9 mouse cellular contexts compared by ENCODE assay signal in the genomic region with DNA sequence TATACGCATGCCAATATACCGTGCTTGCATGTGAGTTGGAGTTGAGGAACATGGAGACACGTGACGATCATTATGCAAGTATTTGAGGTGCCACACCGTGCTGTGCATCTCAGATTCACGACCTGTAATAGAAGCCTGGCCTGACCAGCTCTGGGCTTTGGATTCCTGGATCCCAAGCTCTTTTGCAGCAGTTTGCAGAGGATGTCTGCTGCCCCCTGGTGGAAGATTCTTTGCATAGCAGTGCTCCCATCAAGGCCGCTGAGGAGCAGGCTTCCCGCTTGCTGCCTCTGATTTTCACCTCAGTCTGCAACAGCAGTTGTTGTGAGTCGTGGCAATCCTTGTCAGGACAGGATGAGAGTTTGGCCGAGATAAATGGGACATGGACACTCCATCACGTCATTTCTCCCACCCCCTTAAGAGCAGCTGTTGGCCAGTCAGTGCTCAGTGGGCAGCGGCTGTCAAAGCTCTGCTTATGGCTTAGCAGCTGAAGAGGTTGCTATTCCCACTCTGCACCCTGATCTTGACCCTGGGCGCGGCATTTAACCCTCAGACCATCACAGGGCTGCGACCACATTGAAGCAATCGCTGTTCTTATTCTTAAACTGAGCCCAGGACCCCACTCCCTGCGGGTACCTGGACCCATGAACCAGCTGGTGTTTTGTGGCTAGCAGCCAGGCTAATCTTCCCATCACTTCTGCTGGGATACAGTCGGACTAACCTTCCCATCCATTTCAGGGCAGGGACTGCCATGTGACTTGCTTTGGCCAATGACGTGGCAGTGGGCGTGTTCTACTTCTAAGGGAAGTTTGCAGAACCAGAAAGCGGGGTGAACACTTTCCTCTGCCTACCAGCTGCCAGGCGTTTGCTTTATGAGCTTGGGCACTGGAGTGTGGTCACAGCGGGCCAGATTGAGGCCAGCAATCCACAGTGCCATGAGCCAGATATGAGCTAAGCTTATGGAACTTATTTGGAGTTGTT.
A peak's percentile ranks its signal among the peaks of the same experiment; 100 is the strongest.
DNase-seq lines count a peak whose midpoint lies in the region; ATAC-seq and TF ChIP-seq lines count a peak whose summit lies in the region.
"Had no signal": no experiment of that assay in that cellular context is flagged by ENCODE, and none has a peak within 500 bp of the region (broad histone marks: within the 10 kb centered on the region; RNA-seq: fewer than 3 reads in every experiment).

No protein-coding gene starts in this region.

- H3K9ac ChIP-seq in embryonic facial prominence, embryonic 11.5 days (replicated peaks; ENCODE audit: low read length) = no peak overlapping the region
- H3K9ac ChIP-seq in midbrain, embryonic 13.5 days (replicated peaks) = no peak overlapping the region

- DNase-seq in 3134 (ENCODE audit: extremely low read depth, insufficient read length, low spot score) = peak; percentile 39
- DNase-seq in adrenal gland, postnatal 14 days = peak; percentile 88
- peak; percentile 92 for DNase-seq in embryonic facial prominence, embryonic 11.5 days (ENCODE audit: low spot score)
- DNase-seq in kidney, adult 11 months = peak; percentile 67
- peak; percentile 86 to 89 for DNase-seq in left cerebral cortex, postnatal 36 days (ENCODE audit: low spot score in 2 of 2)

- 9% methylated on average over 23 of the region's 23 CpGs for WGBS in embryonic facial prominence, embryonic 11.5 days
- 9% methylated on average over 23 of the region's 23 CpGs for WGBS in midbrain, embryonic 13.5 days
- 14% methylated on average over 23 of the region's 23 CpGs for WGBS in small intestine, adult 2 months

- no peaks in the 10 kb centered on the region for H3K9me3 ChIP-seq in embryonic facial prominence, embryonic 11.5 days (replicated peaks; ENCODE audit: control insufficient read depth, low read length)
- no peaks in the 10 kb centered on the region for H3K9me3 ChIP-seq in midbrain, embryonic 13.5 days

- TF ChIP-seq CTCF in small intestine, adult 2 months (IDR thresholded peaks at IDR 0.05; ENCODE audit: extremely low read depth, insufficient read length, insufficient replicate concordance, low read depth, low read length) = peak; percentile 93

- intact Hi-C loops in left cerebral cortex, postnatal 36 days (cut with DNase I) = loop anchor here (2.0 to 5.0 kb wide), 5 partner anchors 92 to 316 kb away; no protein-coding TSS in a partner anchor

- 0 out of 2 replicates have a peak, but pooled peaks have one; percentile 26 for ATAC-seq in embryonic facial prominence, embryonic 11.5 days (replicated peaks; ENCODE audit: insufficient number of reproducible peaks, low FRiP score, low TSS enrichment, low read depth)
- ATAC-seq in granulocyte monocyte progenitor cell, adult 5-6 weeks (replicated peaks; ENCODE audit: poor library complexity, severe bottlenecking) = peak; percentile 43
- ATAC-seq in midbrain, embryonic 13.5 days = peak; percentile 62

- no peaks in the 10 kb centered on the region for H3K4me1 ChIP-seq in embryonic facial prominence, embryonic 11.5 days (ENCODE audit: control insufficient read depth, insufficient read depth, low read length)
- peaks cover 54% of the 10 kb centered on the region for H3K4me1 ChIP-seq in midbrain, embryonic 13.5 days (replicated peaks)
- H3K4me1 ChIP-seq in small intestine, adult 2 months (ENCODE audit: control insufficient read depth, insufficient read depth, insufficient read length, low read length) = no peaks in the 10 kb centered on the region

- no peak for TF ChIP-seq POLR2A in small intestine, adult 2 months (IDR thresholded peaks at IDR 0.05; ENCODE audit: low read depth, low read length)

- no peak overlapping the region for H3K27ac ChIP-seq in embryonic facial prominence, embryonic 11.5 days (replicated peaks; ENCODE audit: low read depth, low read length)
- peak overlapping the region; percentile 49 for H3K27ac ChIP-seq in midbrain, embryonic 13.5 days
- no peak overlapping the region for H3K27ac ChIP-seq in small intestine, adult 2 months (ENCODE audit: insufficient read depth, low read depth, low read length)

- H3K27me3 ChIP-seq in embryonic facial prominence, embryonic 11.5 days (ENCODE audit: control insufficient read depth, insufficient read depth, low read length) = no peaks in the 10 kb centered on the region
- 0 out of 2 replicates have a peak, but pooled peaks cover 2% of the 10 kb centered on the region for H3K27me3 ChIP-seq in midbrain, embryonic 13.5 days
- no peaks in the 10 kb centered on the region for H3K27me3 ChIP-seq in small intestine, adult 2 months (ENCODE audit: control insufficient read depth, insufficient read depth, low read length)

- H3K36me3 ChIP-seq in embryonic facial prominence, embryonic 11.5 days (replicated peaks; ENCODE audit: control insufficient read depth, insufficient read depth, low read depth, low read length) = no peaks in the 10 kb centered on the region
- no peaks in the 10 kb centered on the region for H3K36me3 ChIP-seq in midbrain, embryonic 13.5 days
- no peaks in the 10 kb centered on the region for H3K36me3 ChIP-seq in small intestine, adult 2 months (ENCODE audit: control insufficient read depth, insufficient read depth, low read length)
- H3K36me3 ChIP-seq: G1E had no signal

- no peak overlapping the region for H3K4me3 ChIP-seq in embryonic facial prominence, embryonic 11.5 days (ENCODE audit: low read depth, low read length)
- 0 out of 2 replicates have a peak overlapping the region, but pooled peaks have one; percentile 9 for H3K4me3 ChIP-seq in midbrain, embryonic 13.5 days (replicated peaks)
- H3K4me3 ChIP-seq in small intestine, adult 2 months (ENCODE audit: low read depth, low read length) = no peak overlapping the region; the same call in 1 of the 2 replicates

- peak overlapping the region; percentile 1 for H3K4me2 ChIP-seq in embryonic facial prominence, embryonic 11.5 days (ENCODE audit: low read depth, low read length)
- H3K4me2 ChIP-seq in midbrain, embryonic 13.5 days (replicated peaks) = peak overlapping the region; percentile 41

Comparison
In these comparisons a context has a peak if more than half of its experiments do, and no peak if none do; other contexts are left out.
1. DNase-seq: peak in every context shown above with its lines; median percentile 92 in embryonic facial prominence, embryonic 11.5 days; 88 in adrenal gland, postnatal 14 days; 88 in left cerebral cortex, postnatal 36 days; 67 in kidney, adult 11 months; 39 in 3134.